Mouse (Mus musculus) cerebellum, adult 2 months (tissue): ENCODE results near the gene Rmnd1. TPM values are rescaled to one million over a fixed set of nuclear protein-coding genes. Genes with fewer than 3 reads are reported as not detected.

Experiments
- DNase-seq, 2 experiments: peaks; one replicate each; pipeline ENCODE4 v3.0.0; 2021
- H3K27ac ChIP-seq: fragments of 200-500 bp; 2 replicates; pipeline ENCODE4 v1.5.1; 2012; ENCODE audit warnings: low read length, control low read depth, inconsistent platforms; ENCODE audit not compliant: insufficient read depth
- H3K27me3 ChIP-seq: fragments of 200-500 bp; 2 replicates; pipeline ENCODE4 v1.6.1; 2012; ENCODE audit warnings: inconsistent platforms, mild to moderate bottlenecking, low read length, moderate library complexity; ENCODE audit not compliant: control insufficient read depth, insufficient read depth
- H3K4me1 ChIP-seq: fragments of 200-500 bp; 2 replicates; pipeline ENCODE4 v1.6.1; 2011; ENCODE audit warnings: low read length; ENCODE audit not compliant: control insufficient read depth, insufficient read depth
- H3K4me3 ChIP-seq: fragments of 200-500 bp; replicated peaks from 2 replicates; pipeline ENCODE3; 2011; ENCODE audit warnings: mild to moderate bottlenecking, low read depth, low read length, control low read depth; ENCODE audit not compliant: insufficient read depth
- CTCF ChIP-seq: fragments of 200-500 bp; IDR thresholded peaks from 2 replicates; pipeline ENCODE4 v1.5.1; 2011; ENCODE audit warnings: low read depth, mild to moderate bottlenecking, control low read depth, low read length, moderate library complexity, borderline replicate concordance; ENCODE audit not compliant: insufficient read depth
- POLR2A ChIP-seq: fragments of 200-500 bp; IDR thresholded peaks from 2 replicates; pipeline ENCODE4 v1.6.1; 2011; ENCODE audit warnings: low read length, control low read depth, borderline replicate concordance; ENCODE audit not compliant: insufficient read depth
- WGBS: fragments of 180-500 bp; shearing (Covaris S2); methylation state at CpG from one replicate; pipeline ENCODE4 v1.1.7; 2018; 5-methylcytosine and 5-hydroxymethylcytosine counted together
- polyA plus RNA-seq: library from polyadenylated mRNA; depleted of rRNA; stranded (reverse); fragments of >200 nt; gene quantifications from 2 replicates; pipeline ENCODE4 v1.2.3, GENCODE M21; 2012

Rmnd1 gene
- polyA plus RNA-seq, 1 experiment: 92.8 TPM

DNA sequence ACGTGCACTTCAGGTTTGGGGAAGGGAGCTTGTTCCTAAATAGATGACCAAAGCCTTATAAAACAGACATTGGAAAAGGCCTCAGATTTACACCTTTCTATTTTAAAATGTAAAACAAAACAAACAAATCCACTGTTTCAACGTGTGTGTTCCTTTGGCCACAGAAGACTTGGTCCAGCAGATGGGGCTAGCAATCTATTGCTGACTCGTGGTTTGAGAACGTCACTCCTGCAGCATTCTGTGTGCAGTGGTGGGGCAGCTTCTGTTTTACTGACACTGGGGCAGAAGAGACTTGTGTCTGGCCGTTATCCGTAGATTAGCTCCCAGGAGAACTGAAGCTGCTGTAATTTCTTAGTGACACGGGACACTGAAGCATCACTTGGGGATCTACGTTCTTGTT, 6.9 kb downstream of the Rmnd1 start:
- TF ChIP-seq CTCF (no peak), POLR2A (no peak)
- no peak overlapping the region for H3K4me3 ChIP-seq
- no peak for DNase-seq
- WGBS: 76% methylated on average over 8 of the region's 8 CpGs
- H3K27ac ChIP-seq: no peak overlapping the region
- H3K4me1 ChIP-seq: peaks cover 3% of the 10 kb centered on the region; the same call in 1 of the 2 replicates
- no peaks in the 10 kb centered on the region for H3K27me3 ChIP-seq

DNA sequence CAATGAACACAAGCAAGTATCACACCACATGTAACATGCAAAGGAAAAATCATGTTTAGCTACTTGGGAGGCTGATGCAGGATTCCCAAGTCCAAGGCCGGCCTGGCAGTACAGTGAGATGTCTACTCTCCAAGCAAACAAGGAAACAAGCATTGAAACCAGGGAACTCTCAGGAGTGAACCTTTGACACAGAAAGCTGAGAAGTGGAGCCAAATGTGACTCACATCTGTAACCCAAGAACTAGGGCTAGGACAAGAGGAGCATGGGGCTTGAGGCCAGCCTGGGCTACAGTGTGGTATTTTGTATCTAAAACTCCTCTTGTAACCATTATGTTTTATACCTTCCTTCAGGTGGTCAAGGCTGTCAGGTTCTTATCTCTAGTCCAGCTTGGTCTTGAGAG, 25.0 kb downstream of the Rmnd1 start:
- Histone ChIP-seq H3K27ac (no peak overlapping the region), H3K4me3 (no peak overlapping the region), H3K27me3 (no peaks in the 10 kb centered on the region), H3K4me1 (no peaks in the 10 kb centered on the region; the same call in 1 of the 2 replicates)
- TF ChIP-seq POLR2A (no peak), CTCF (no peak)
- 85% methylated on average over 1 of the region's 1 CpGs for WGBS
- DNase-seq: no peak

DNA sequence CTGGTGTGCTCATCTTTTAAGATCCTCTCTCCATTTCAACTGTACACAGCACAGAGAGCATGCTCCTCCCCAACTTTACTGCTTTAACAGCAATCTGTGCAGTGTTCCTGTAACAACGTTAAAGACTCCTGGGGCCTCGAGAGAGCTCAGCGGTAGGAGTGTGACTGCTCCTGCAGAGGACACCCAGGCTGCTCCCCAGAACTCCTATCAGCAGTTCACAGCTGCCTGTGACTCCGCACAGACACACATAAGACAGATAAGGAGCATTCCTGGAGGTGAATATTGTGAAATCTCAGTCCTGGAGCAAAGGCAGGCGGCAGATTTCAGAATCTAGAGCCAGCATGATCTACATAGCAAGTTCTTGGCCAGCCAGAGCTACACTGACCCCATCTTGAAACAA, 26.7 kb downstream of the Rmnd1 start:
- DNase-seq: no peak
- TF ChIP-seq POLR2A (no peak), CTCF (no peak)
- H3K27ac ChIP-seq: no peak overlapping the region
- H3K27me3 ChIP-seq: no peaks in the 10 kb centered on the region
- H3K4me3 ChIP-seq: no peak overlapping the region
- H3K4me1 ChIP-seq: no peaks in the 10 kb centered on the region; the same call in 1 of the 2 replicates
- WGBS: 88% methylated on average over 5 of the region's 5 CpGs

DNA sequence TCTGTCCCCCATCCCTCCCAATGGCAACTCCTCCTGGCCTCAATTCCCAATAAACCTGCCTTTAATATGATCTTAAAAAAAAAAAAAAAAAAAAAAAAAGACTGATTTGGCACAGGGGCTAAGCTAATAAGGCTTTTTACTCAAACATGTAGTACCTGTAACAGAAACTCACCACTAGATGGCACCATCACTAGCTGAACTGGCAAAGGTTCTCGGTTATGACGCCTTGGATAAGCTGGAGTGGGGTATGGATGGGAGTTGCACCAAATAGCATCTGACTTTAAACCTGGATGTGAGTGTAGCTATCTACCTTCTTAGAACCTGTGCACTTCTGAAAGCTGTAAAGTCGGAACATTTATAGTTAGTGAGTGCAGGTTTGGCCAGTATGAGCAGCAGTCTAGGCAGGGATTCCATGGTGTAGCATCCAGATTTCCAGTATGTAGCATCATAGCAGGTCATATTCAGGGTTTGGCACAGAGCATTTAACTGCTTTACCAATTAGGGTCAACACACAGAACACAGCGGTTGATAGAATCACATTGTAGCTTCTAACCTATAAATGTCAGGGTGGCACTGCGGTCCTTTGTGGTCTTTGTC, 27.2 kb downstream of the Rmnd1 start:
- H3K4me1 ChIP-seq: no peaks in the 10 kb centered on the region
- no peak for TF ChIP-seq POLR2A
- TF ChIP-seq CTCF: peak; percentile 64; the same call in 1 of the 2 replicates
- DNase-seq: peak in 1 of 2 experiments; percentile 58
- WGBS: 56% methylated on average over 5 of the region's 5 CpGs
- H3K27me3 ChIP-seq: no peaks in the 10 kb centered on the region
- H3K27ac ChIP-seq: no peak overlapping the region
- no peak overlapping the region for H3K4me3 ChIP-seq

DNA sequence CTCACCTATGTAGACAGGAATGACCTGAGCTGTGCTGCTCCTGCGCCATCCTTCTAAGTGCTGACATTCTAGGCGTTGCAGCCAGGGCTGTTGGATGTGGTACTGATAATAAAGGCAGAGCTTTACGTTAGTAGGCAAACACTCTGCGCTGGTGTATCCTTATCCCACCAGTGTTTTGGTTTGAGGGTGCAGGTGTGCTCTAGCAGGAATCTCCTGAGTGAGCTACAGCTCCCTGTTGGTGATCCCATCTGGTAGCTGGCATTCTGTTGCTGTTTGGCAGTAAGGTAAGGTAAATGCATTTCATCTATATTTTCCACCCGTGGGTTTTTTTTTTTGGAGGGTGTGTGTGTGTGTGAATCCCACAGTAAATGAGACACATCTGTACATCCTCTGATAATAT, 34.1 kb downstream of the Rmnd1 start:
- no peak overlapping the region for H3K4me3 ChIP-seq
- H3K4me1 ChIP-seq: peaks cover 15% of the 10 kb centered on the region
- H3K27me3 ChIP-seq: no peaks in the 10 kb centered on the region
- WGBS: 19% methylated on average over 5 of the region's 5 CpGs
- DNase-seq: peak in 1 of 2 experiments; percentile 44
- H3K27ac ChIP-seq: no peak overlapping the region
- TF ChIP-seq POLR2A (no peak), CTCF (no peak)

DNA sequence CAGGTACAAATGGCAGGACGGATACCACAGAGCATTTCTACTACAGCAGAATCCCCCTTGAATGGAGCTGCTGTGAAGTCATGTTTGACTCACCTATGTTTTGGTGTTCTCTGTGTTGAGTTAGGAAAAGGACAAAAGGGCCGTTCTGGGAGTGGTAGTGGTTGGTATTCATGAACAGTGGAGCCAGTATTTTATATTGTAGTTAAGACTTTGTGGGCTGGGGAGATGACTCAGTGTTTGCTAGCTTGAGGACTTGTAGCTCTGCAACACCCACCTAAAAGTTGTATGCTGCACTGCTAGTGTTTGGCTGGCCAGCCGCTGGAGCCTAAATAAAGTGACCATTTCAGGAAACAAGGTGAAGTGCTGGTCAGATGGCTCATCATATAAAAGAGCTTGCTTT, 36.9 kb downstream of the Rmnd1 start:
- H3K4me1 ChIP-seq: peaks cover 30% of the 10 kb centered on the region
- no peak overlapping the region for H3K4me3 ChIP-seq
- DNase-seq: no peak
- TF ChIP-seq POLR2A: no peak
- no peak for TF ChIP-seq CTCF
- no peaks in the 10 kb centered on the region for H3K27me3 ChIP-seq
- no peak overlapping the region for H3K27ac ChIP-seq
- 82% methylated on average over 3 of the region's 3 CpGs for WGBS

DNA sequence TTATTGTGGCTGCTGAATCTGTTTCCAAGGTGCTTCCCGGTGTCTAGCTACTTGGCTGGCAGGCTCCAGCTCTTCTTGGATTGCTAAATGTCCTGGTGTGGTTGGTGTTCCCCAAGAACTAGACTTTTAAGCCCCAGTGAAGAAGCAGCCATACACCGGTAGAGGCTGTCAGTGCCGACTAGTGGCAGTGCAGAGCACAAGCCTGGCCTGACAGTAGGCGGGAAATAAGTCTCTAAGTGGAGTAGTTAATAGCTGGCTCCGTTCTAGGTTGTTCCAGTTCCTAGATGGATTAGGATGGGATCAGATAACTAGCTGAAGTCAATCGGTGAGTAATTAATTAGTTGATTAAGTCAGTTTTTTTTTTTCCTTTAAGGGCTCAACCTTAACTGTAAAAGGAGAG, 40.3 kb downstream of the Rmnd1 start:
- H3K4me1 ChIP-seq: peaks cover 29% of the 10 kb centered on the region; the same call in 1 of the 2 replicates
- DNase-seq: peak in 1 of 2 experiments; percentile 40
- no peaks in the 10 kb centered on the region for H3K27me3 ChIP-seq
- H3K27ac ChIP-seq: no peak overlapping the region
- H3K4me3 ChIP-seq: peak overlapping the region; percentile 20
- WGBS: 12% methylated on average over 6 of the region's 6 CpGs
- TF ChIP-seq CTCF (peak; percentile 52), POLR2A (no peak)

DNA sequence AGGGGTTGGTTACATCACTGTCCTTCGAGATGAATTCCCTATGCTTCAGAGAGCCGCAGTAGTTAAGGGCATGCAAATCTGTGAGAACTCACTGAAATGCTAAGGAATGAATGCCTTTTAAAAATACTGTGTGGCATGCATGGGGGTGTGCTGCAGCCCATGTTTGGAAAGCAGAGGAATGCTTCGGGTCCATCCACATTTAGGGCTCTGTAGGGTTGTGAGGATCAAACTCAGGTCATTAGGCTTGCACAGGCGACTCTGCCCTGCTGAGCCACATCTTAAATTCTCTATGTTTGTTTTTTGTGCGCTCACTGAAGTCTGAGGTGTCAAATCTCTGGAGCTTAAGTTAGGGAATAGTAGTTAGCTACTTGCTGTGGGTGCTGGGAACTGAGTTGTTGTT, 41.1 kb downstream of the Rmnd1 start:
- H3K4me3 ChIP-seq: no peak overlapping the region
- TF ChIP-seq POLR2A (no peak), CTCF (no peak)
- H3K27ac ChIP-seq: no peak overlapping the region
- DNase-seq: no peak
- H3K27me3 ChIP-seq: no peaks in the 10 kb centered on the region
- peaks cover 29% of the 10 kb centered on the region; the same call in 1 of the 2 replicates for H3K4me1 ChIP-seq
- 44% methylated on average over 5 of the region's 5 CpGs for WGBS
